Mouse (Mus musculus) left cerebral cortex, postnatal 14 days (tissue): ENCODE results near the gene Mettl6. TPM values are rescaled to one million over a fixed set of nuclear protein-coding genes. Genes with fewer than 3 reads are reported as not detected.
"Not testable (repeated sequence)": the region's sequence is repeated elsewhere in the genome, so short reads cannot be mapped to it uniquely, and the experiment has no call there.

ENCODE experiments used
- DNase-seq, 2 experiments: peaks; one replicate each; pipeline ENCODE4 v3.0.0; 2021 to 2022; ENCODE audit warnings: low spot score in 2 of 2, mixed read lengths in 1 of 2
- intact Hi-C: fragments of 180-260 bp; cut with DNase I; formaldehyde crosslinking; loops from one replicate; pipeline ENCODE4 v1.15.1; 2025
- total RNA-seq, 2 experiments: library from RNA; stranded (reverse); gene quantifications; 2 replicates each; pipeline ENCODE4 v1.2.3; 2021

The Mettl6 gene
- total RNA-seq, 2 experiments from 2014 or later, result 24.9 to 29.4 TPM

GRCm38 (mm10) chr14:31488055-31488454, 6.8 kb downstream of the Mettl6 start:
- intact Hi-C loops, result no loop called here
- no peak for DNase-seq

- intact Hi-C loops, result no loop called here
- DNase-seq, result no peak
Observed at GRCm38 (mm10) chr14:31486465-31486864, 8.4 kb downstream of the Mettl6 start.

- intact Hi-C loops, result no loop called here
- no peak for DNase-seq
Observed at GRCm38 (mm10) chr14:31482417-31482816, 12.4 kb downstream of the Mettl6 start.

- intact Hi-C loops, result loop anchor here (2.0 to 5.0 kb wide), 2 partner anchors 86 to 200 kb away; no protein-coding TSS in a partner anchor
- DNase-seq, result no peak
Observed at GRCm38 (mm10) chr14:31473297-31473696, 21.5 kb downstream of the Mettl6 start.

GRCm38 (mm10) chr14:31472451-31473061, 22.3 kb downstream of the Mettl6 start:
- intact Hi-C loops, result loop anchor here (2.0 to 5.0 kb wide), 2 partner anchors 85 to 200 kb away; no protein-coding TSS in a partner anchor
- DNase-seq, result peak; percentile 79 to 86

GRCm38 (mm10) chr14:31469711-31470110, 25.1 kb downstream of the Mettl6 start:
- no peak for DNase-seq
- intact Hi-C loops, result loop anchor here (2.0 to 5.0 kb wide), 2 partner anchors 82 to 105 kb away; no protein-coding TSS in a partner anchor

- intact Hi-C loops, result no loop called here
- DNase-seq, result no peak
Observed at GRCm38 (mm10) chr14:31464176-31464575, 30.7 kb downstream of the Mettl6 start.

- DNase-seq, result no peak
- intact Hi-C loops, result no loop called here
Observed at GRCm38 (mm10) chr14:31462886-31463285, 32.0 kb downstream of the Mettl6 start.

- intact Hi-C loops, DNase-seq: not testable (repeated sequence)
Observed at GRCm38 (mm10) chr14:31462226-31462625, 32.6 kb downstream of the Mettl6 start.

- intact Hi-C loops, result no loop called here
- no peak for DNase-seq
Observed at GRCm38 (mm10) chr14:31458006-31458405, 36.8 kb downstream of the Mettl6 start.

GRCm38 (mm10) chr14:31456064-31456721, 38.6 kb downstream of the Mettl6 start:
- intact Hi-C loops, result no loop called here
- DNase-seq, result no peak

GRCm38 (mm10) chr14:31454849-31455566, 39.8 kb downstream of the Mettl6 start:
- intact Hi-C loops, result no loop called here
- DNase-seq, result no peak

- intact Hi-C loops, DNase-seq: not testable (repeated sequence)
Observed at GRCm38 (mm10) chr14:31453946-31454345, 40.9 kb downstream of the Mettl6 start.

GRCm38 (mm10) chr14:31448994-31449393, 45.8 kb downstream of the Mettl6 start:
- DNase-seq, result no peak
- intact Hi-C loops, result no loop called here

- intact Hi-C loops, result no loop called here
- no peak for DNase-seq
Observed at GRCm38 (mm10) chr14:31443616-31444015, 51.2 kb downstream of the Mettl6 start.

- intact Hi-C loops, result no loop called here
- DNase-seq, result no peak
Observed at GRCm38 (mm10) chr14:31440725-31441124, 54.1 kb downstream of the Mettl6 start.

GRCm38 (mm10) chr14:31440230-31440629, 54.6 kb downstream of the Mettl6 start:
- intact Hi-C loops, result no loop called here
- DNase-seq, result no peak

GRCm38 (mm10) chr14:31439279-31439678, 55.6 kb downstream of the Mettl6 start:
- intact Hi-C loops, result no loop called here
- DNase-seq, result no peak

- peak in 1 of 2 experiments; percentile 26 for DNase-seq
- intact Hi-C loops, result loop anchor here (2.0 kb wide), 1 partner anchor 53 kb away; no protein-coding TSS in a partner anchor
Observed at GRCm38 (mm10) chr14:31437826-31438529, 56.9 kb downstream of the Mettl6 start.
